Mouse (Mus musculus): ENCODE data around the gene Btbd10. TPM values are rescaled to one million over a fixed set of nuclear protein-coding genes. Genes with fewer than 3 reads are reported as not detected.

The Btbd10 gene
- polyA plus RNA-seq, 1 experiment, result 74.3 TPM

- no peak overlapping the region for H3K4me3 ChIP-seq (ENCODE audit: control insufficient read depth, low read depth, low read length)
- no peak overlapping the region for H3K27ac ChIP-seq (ENCODE audit: control insufficient read depth, insufficient read depth, low read depth, low read length)
- TF ChIP-seq CTCF (IDR thresholded peaks at IDR 0.05; ENCODE audit: control insufficient read depth, insufficient read depth, insufficient replicate concordance, low read depth, low read length) (no peak), POLR2A (IDR thresholded peaks at IDR 0.05; ENCODE audit: control insufficient read depth, low read depth, low read length) (no peak)
- no peaks in the 10 kb centered on the region for H3K36me3 ChIP-seq (ENCODE audit: control insufficient read depth, insufficient read depth, low read length)
- no peaks in the 10 kb centered on the region for H3K27me3 ChIP-seq (ENCODE audit: control insufficient read depth, insufficient read depth, low read length)
- H3K4me1 ChIP-seq (ENCODE audit: control insufficient read depth, insufficient read depth, low read length), result no peaks in the 10 kb centered on the region
Observed at GRCm38 (mm10) chr7:113278493-113278892, 90.7 kb downstream of the Btbd10 start.

GRCm38 (mm10) chr7:113277245-113277644, 91.9 kb downstream of the Btbd10 start:
- H3K4me3 ChIP-seq (ENCODE audit: control insufficient read depth, low read depth, low read length), result no peak overlapping the region
- no peaks in the 10 kb centered on the region for H3K36me3 ChIP-seq (ENCODE audit: control insufficient read depth, insufficient read depth, low read length)
- no peaks in the 10 kb centered on the region for H3K4me1 ChIP-seq (ENCODE audit: control insufficient read depth, insufficient read depth, low read length)
- no peak overlapping the region for H3K27ac ChIP-seq (ENCODE audit: control insufficient read depth, insufficient read depth, low read depth, low read length)
- H3K27me3 ChIP-seq (ENCODE audit: control insufficient read depth, insufficient read depth, low read length), result no peaks in the 10 kb centered on the region
- no peak for TF ChIP-seq CTCF (IDR thresholded peaks at IDR 0.05; ENCODE audit: control insufficient read depth, insufficient read depth, insufficient replicate concordance, low read depth, low read length)
- no peak for TF ChIP-seq POLR2A (IDR thresholded peaks at IDR 0.05; ENCODE audit: control insufficient read depth, low read depth, low read length)

- no peaks in the 10 kb centered on the region; the same call in 1 of the 2 replicates for H3K4me1 ChIP-seq (ENCODE audit: control insufficient read depth, insufficient read depth, low read length)
- H3K27ac ChIP-seq (ENCODE audit: control insufficient read depth, insufficient read depth, low read depth, low read length), result no peak overlapping the region
- H3K4me3 ChIP-seq (ENCODE audit: control insufficient read depth, low read depth, low read length), result no peak overlapping the region
- no peak for TF ChIP-seq CTCF (IDR thresholded peaks at IDR 0.05; ENCODE audit: control insufficient read depth, insufficient read depth, insufficient replicate concordance, low read depth, low read length)
- no peak for TF ChIP-seq POLR2A (IDR thresholded peaks at IDR 0.05; ENCODE audit: control insufficient read depth, low read depth, low read length)
- H3K36me3 ChIP-seq (ENCODE audit: control insufficient read depth, insufficient read depth, low read length), result no peaks in the 10 kb centered on the region
- no peaks in the 10 kb centered on the region for H3K27me3 ChIP-seq (ENCODE audit: control insufficient read depth, insufficient read depth, low read length)
Observed at GRCm38 (mm10) chr7:113272338-113272997, 96.7 kb downstream of the Btbd10 start.

GRCm38 (mm10) chr7:113270991-113271390, 98.2 kb downstream of the Btbd10 start:
- Histone ChIP-seq H3K27me3 (ENCODE audit: control insufficient read depth, insufficient read depth, low read length) (no peaks in the 10 kb centered on the region), H3K4me3 (ENCODE audit: control insufficient read depth, low read depth, low read length) (no peak overlapping the region), H3K36me3 (ENCODE audit: control insufficient read depth, insufficient read depth, low read length) (no peaks in the 10 kb centered on the region), H3K4me1 (ENCODE audit: control insufficient read depth, insufficient read depth, low read length) (no peaks in the 10 kb centered on the region; the same call in 1 of the 2 replicates), H3K27ac (ENCODE audit: control insufficient read depth, insufficient read depth, low read depth, low read length) (no peak overlapping the region)
- no peak for TF ChIP-seq POLR2A (IDR thresholded peaks at IDR 0.05; ENCODE audit: control insufficient read depth, low read depth, low read length)
- TF ChIP-seq CTCF (IDR thresholded peaks at IDR 0.05; ENCODE audit: control insufficient read depth, insufficient read depth, insufficient replicate concordance, low read depth, low read length), result no peak

- TF ChIP-seq CTCF (IDR thresholded peaks at IDR 0.05; ENCODE audit: control insufficient read depth, insufficient read depth, insufficient replicate concordance, low read depth, low read length) (0 out of 2 replicates have a peak, but pooled peaks have one; percentile 3), POLR2A (IDR thresholded peaks at IDR 0.05; ENCODE audit: control insufficient read depth, low read depth, low read length) (no peak)
- Histone ChIP-seq H3K27ac (ENCODE audit: control insufficient read depth, insufficient read depth, low read depth, low read length) (no peak overlapping the region), H3K4me1 (ENCODE audit: control insufficient read depth, insufficient read depth, low read length) (no peaks in the 10 kb centered on the region; the same call in 1 of the 2 replicates), H3K27me3 (ENCODE audit: control insufficient read depth, insufficient read depth, low read length) (no peaks in the 10 kb centered on the region), H3K4me3 (ENCODE audit: control insufficient read depth, low read depth, low read length) (no peak overlapping the region), H3K36me3 (ENCODE audit: control insufficient read depth, insufficient read depth, low read length) (no peaks in the 10 kb centered on the region)
Observed at GRCm38 (mm10) chr7:113270551-113270950, 98.6 kb downstream of the Btbd10 start.

GRCm38 (mm10) chr7:113269921-113270320, 99.3 kb downstream of the Btbd10 start:
- Histone ChIP-seq H3K36me3 (ENCODE audit: control insufficient read depth, insufficient read depth, low read length) (no peaks in the 10 kb centered on the region), H3K27ac (ENCODE audit: control insufficient read depth, insufficient read depth, low read depth, low read length) (no peak overlapping the region), H3K4me3 (ENCODE audit: control insufficient read depth, low read depth, low read length) (no peak overlapping the region), H3K4me1 (ENCODE audit: control insufficient read depth, insufficient read depth, low read length) (no peaks in the 10 kb centered on the region; the same call in 1 of the 2 replicates), H3K27me3 (ENCODE audit: control insufficient read depth, insufficient read depth, low read length) (no peaks in the 10 kb centered on the region)
- no peak for TF ChIP-seq CTCF (IDR thresholded peaks at IDR 0.05; ENCODE audit: control insufficient read depth, insufficient read depth, insufficient replicate concordance, low read depth, low read length)
- TF ChIP-seq POLR2A (IDR thresholded peaks at IDR 0.05; ENCODE audit: control insufficient read depth, low read depth, low read length), result no peak

GRCm38 (mm10) chr7:113269081-113269480, 100.1 kb downstream of the Btbd10 start:
- H3K27me3 ChIP-seq (ENCODE audit: control insufficient read depth, insufficient read depth, low read length), result no peaks in the 10 kb centered on the region
- no peak for TF ChIP-seq CTCF (IDR thresholded peaks at IDR 0.05; ENCODE audit: control insufficient read depth, insufficient read depth, insufficient replicate concordance, low read depth, low read length)
- no peak for TF ChIP-seq POLR2A (IDR thresholded peaks at IDR 0.05; ENCODE audit: control insufficient read depth, low read depth, low read length)
- H3K4me1 ChIP-seq (ENCODE audit: control insufficient read depth, insufficient read depth, low read length), result no peaks in the 10 kb centered on the region; the same call in 1 of the 2 replicates
- no peak overlapping the region for H3K4me3 ChIP-seq (ENCODE audit: control insufficient read depth, low read depth, low read length)
- H3K36me3 ChIP-seq (ENCODE audit: control insufficient read depth, insufficient read depth, low read length), result no peaks in the 10 kb centered on the region
- no peak overlapping the region for H3K27ac ChIP-seq (ENCODE audit: control insufficient read depth, insufficient read depth, low read depth, low read length)
